Mouse (Mus musculus): ENCODE measurements at regions not wholly inside any gene's neighbourhood (a gene's known extent, or its start where the extent isn't known, plus 50 kb on each side); places are given as distances from the start of the nearest gene placed in this dataset.
"Not testable (repeated sequence)": the region's sequence is repeated elsewhere in the genome, so short reads cannot be mapped to it uniquely, and the experiment has no call there.

DNA sequence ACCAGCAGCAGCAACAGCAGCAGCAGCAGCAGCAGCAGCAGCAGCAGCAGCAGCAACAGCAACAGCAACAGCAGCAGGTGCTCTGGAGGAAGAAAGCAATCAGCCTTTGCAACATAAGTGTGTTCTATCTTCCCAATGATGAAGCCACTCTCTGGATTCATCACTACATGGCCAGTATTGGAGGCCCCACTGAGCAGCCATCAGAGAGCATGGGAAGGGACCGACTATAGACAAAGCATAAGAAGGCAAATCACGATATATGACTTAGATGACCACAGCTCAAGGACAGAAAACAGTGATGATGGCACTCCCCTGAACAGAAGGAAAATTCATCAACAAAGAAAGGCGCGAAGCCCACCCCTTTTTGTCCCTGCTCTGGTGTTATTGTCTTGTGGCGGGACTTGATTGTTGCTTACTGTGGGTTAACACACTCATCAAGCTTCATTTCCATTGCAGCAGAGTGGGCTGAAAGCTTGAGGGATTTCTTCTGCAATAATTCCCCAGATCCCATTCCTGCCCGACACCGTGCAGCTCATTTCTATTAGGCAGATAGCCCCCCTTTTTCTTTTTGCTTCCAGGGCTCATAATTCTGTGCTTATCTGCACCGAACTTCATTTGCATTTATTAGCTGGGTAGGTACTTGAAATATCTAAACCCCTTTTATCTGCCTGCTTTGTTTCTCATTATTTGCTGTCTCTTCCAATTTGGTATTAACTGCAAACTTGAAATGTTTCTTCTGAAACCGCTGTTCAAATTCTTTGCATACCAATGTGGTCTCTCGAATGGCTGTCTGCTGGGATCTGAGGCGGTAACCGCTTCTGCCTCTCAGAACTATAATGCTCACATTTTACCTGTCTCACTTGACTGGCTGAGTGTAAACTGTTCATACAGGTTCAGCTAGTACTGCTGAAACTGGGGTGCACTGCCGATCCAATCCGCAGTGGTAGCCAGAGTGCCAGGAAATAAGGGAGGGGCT, 296.5 kb downstream of the Hace1 start:
- Histone ChIP-seq H3K27ac (replicated peaks; ENCODE audit: low read depth, low read length) (no peak overlapping the region), H3K4me3 (ENCODE audit: insufficient read depth, low read depth, low read length) (no peak overlapping the region), H3K4me1 (ENCODE audit: control insufficient read depth, insufficient read depth, insufficient read length, low read length) (no peaks in the 10 kb centered on the region)

DNA sequence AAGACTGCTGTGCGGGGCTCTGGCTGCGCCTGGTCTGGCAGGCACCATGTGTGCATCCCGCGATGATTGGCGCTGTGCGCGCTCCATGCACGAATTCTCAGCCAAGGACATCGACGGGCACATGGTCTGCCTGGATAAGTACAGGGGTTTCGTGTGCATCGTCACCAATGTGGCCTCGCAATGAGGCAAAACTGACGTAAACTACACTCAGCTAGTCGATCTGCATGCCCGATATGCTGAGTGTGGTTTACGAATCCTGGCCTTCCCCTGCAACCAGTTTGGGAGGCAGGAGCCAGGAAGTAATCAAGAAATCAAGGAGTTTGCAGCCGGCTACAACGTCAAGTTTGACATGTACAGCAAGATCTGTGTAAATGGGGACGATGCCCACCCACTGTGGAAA, 297.7 kb downstream of the Hace1 start:
- not testable (repeated sequence) for H3K27ac ChIP-seq (replicated peaks; ENCODE audit: low read depth, low read length); H3K4me1 ChIP-seq (ENCODE audit: control insufficient read depth, insufficient read depth, insufficient read length, low read length); H3K4me3 ChIP-seq (ENCODE audit: insufficient read depth, low read depth, low read length)

DNA sequence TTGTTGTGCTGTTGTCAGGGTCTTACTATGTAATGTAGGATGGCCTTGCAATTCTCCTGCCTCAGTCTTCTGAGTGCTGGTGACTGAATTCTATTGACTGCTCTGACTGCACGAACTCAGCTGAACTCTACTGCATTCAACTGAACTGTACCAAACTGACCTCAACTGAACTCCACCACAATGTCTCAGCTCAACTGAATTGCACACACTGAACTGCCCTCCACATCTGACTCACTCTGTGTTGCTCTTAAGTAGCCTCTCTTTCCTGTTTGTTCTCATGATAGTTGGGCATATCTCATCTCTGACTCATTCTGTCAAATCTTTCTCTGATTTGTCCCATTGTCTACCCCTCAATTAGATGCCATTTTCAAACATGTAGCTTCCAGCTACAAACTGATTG, 306.1 kb downstream of the Hace1 start:
- no peaks in the 10 kb centered on the region for H3K4me1 ChIP-seq (ENCODE audit: control insufficient read depth, insufficient read depth, insufficient read length, low read length)
- no peak overlapping the region for H3K27ac ChIP-seq (replicated peaks; ENCODE audit: low read depth, low read length)
- no peak overlapping the region for H3K4me3 ChIP-seq (ENCODE audit: insufficient read depth, low read depth, low read length)

DNA sequence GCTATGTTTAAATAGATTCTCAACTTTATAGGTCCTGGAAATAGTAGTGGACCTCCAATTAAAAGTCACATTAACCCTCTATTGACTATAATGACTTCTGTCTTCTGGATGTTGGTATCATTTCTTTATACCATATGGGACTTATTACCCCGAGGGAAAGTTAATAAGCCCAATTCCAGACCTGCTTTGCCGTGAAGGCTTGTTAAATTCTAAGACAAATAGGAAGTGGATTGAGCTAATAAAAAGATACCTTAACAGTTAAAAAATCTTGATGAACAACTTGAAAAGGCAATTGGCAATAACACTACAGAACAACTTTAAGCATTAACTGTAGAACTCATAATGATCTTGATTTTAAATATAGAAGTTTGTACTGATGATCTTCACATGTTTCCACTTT, 309.0 kb downstream of the Hace1 start:
- no peaks in the 10 kb centered on the region for H3K4me1 ChIP-seq (ENCODE audit: control insufficient read depth, insufficient read depth, insufficient read length, low read length)

DNA sequence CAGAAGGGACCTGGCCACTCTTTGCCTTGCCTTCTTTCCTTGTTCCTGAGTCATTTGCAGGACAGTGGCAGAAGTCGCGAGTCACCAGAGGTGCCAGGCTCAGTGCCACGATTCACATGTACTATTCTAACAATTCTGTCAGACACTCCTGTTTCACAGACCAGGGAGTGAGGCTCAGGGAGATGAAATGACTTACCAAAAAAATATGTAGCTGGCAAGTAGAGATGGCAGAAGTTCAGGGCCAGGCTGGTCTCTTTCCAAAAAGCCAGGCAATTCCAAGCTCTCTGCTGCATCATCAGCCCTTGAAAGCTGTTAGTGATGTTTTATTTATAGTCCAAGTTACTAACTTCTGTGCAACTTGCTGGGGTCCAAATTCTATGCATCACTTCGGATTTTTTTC, 311.2 kb downstream of the Hace1 start:
- Histone ChIP-seq H3K4me3 (ENCODE audit: insufficient read depth, low read depth, low read length) (no peak overlapping the region), H3K27ac (replicated peaks; ENCODE audit: low read depth, low read length) (0 out of 2 replicates have a peak overlapping the region, but pooled peaks have one; percentile 52), H3K4me1 (ENCODE audit: control insufficient read depth, insufficient read depth, insufficient read length, low read length) (no peaks in the 10 kb centered on the region)

More for the DNA sequence above, 309.0 kb downstream of the Hace1 start:
- Histone ChIP-seq H3K4me3 (ENCODE audit: insufficient read depth, low read depth, low read length) (no peak overlapping the region), H3K27ac (replicated peaks; ENCODE audit: low read depth, low read length) (no peak overlapping the region)

DNA sequence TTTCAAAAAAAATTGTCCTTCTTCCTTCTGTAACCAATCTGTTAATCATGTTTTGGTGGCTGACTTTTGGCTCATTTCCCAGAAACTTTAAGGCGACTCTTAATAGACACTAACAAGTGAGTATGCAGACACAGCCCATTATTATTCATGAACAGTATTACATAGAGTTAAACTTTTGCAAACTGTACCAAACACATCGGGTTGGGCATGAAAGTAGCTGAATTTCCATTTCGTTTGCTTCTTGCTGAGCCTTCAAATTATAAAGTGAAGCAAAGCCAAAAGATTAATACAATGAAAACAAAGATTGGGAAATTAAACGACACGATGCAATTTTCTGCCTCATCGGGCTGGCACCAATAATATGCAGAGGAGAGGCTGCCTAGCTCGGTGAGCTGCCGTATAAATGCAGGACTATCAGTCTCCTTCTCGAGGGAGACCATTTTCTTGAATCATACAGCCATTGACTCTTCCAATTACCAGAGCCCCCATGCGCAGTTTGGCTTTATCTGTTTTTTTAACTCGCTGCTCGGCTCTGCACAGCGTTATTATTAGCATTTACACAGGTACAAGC, 311.8 kb downstream of the Hace1 start:
- Histone ChIP-seq H3K27ac (replicated peaks; ENCODE audit: low read depth, low read length) (no peak overlapping the region), H3K4me3 (ENCODE audit: insufficient read depth, low read depth, low read length) (no peak overlapping the region), H3K4me1 (ENCODE audit: control insufficient read depth, insufficient read depth, insufficient read length, low read length) (no peaks in the 10 kb centered on the region)

DNA sequence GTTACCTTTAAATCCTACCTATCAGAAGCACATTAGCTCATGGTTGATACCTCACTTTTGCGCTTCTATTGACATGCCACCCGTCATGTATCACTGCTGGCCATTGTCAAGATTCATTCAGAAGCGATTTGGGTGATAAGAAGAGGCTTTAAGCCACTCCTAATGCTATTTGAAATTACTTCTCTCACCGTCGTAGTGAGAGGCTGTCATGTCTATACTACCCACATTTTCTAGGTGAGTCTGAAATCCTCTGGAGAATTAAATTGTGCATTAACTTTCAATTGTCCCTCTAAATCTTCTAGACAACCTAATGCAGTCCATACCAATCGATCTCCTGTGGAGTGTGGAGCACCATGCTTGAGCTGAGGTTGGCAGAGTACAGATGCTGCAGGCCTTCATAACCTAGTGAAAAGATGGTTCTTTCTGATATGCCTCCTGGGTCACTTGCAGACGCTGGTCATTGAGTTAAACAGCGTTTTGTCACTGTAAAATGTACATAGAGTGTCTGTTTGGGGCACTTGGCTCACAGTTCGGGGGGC, 312.5 kb downstream of the Hace1 start:
- H3K27ac ChIP-seq (replicated peaks; ENCODE audit: low read depth, low read length), result no peak overlapping the region
- no peaks in the 10 kb centered on the region for H3K4me1 ChIP-seq (ENCODE audit: control insufficient read depth, insufficient read depth, insufficient read length, low read length)
- H3K4me3 ChIP-seq (ENCODE audit: insufficient read depth, low read depth, low read length), result no peak overlapping the region

DNA sequence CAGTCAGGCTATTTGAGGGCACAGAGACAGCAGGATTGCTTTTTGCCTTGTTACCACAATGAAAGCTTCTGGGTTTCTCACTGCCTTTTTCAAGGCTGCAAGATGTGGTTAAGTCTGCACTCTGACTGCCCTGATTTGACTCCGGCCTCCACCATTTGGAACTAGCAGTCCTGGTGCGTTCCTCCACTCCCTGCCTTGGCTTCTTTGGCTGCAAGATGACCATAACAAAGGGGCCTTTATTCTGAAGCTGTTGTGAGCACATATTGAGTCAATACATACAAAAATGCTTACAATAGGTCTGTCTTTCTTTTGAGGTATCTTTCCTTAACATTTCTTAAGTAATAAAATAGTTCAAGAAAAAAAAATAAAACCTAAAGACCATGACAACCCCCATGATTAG, 314.8 kb downstream of the Hace1 start:
- no peak overlapping the region for H3K4me3 ChIP-seq (ENCODE audit: insufficient read depth, low read depth, low read length)
- no peaks in the 10 kb centered on the region for H3K4me1 ChIP-seq (ENCODE audit: control insufficient read depth, insufficient read depth, insufficient read length, low read length)
- no peak overlapping the region for H3K27ac ChIP-seq (replicated peaks; ENCODE audit: low read depth, low read length)

DNA sequence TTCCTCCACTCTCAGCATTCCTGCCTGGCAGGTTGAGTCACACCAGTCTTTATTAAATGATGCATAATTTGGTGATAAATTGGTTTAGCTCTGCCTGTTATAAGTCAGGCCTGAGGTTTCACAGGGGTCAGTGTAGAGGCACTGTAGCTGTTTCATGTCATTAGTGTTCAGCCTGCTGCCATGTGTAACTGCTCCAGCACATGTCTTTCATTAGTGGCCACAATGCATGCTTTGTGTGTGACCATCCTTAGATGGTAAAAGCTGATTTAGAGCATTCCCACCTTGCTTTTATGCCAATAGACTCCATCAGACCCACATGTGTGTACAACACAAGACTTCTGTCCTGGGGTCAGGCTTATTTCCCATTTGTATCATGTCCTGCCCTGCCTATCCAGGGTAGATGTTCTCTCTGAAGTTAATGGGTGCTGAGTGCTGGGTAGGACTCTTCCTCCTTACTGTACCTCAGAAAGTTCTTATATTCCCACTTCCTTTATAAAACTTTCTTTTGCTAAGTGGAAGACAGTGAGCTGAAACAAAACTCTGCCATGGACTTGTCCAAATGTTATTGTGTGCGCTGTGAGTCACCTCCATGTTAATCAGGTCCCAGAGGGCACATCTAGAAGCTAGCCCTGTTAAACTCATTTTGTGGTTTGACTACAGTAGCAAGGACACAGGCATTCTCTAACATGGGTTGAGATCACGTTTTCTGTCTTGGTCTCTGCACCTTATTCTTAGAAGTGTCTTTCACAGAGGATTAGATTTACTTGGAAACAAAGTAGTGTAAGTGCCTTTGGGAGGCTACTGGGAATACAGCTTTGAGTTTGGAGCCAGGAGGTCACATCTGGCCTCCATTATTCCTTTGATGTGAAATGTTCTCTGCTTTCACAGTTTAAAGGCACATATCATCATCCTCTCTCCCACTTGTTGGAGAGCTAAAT, 316.5 kb downstream of the Hace1 start:
- H3K27ac ChIP-seq (replicated peaks; ENCODE audit: low read depth, low read length), result no peak overlapping the region
- no peaks in the 10 kb centered on the region for H3K4me1 ChIP-seq (ENCODE audit: control insufficient read depth, insufficient read depth, insufficient read length, low read length)
- no peak overlapping the region for H3K4me3 ChIP-seq (ENCODE audit: insufficient read depth, low read depth, low read length)

DNA sequence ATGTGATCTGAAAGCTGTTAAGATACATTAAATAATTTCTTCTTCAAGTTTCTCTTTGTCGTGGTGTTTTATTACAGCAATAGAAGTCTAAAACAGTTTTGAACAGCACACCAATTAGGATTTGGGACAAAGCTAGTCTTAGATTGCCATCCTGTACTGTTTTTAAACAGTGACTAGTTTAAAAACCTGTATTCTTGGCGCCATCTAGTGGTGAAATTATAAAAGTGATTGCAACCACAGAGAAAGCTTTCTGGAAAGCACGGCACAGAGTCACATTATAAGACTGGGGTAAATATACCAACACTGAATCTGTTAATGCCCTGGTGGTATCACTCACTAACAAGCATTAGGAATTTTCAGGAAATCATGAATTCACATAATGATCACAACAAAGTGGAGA, 339.3 kb downstream of the Hace1 start:
- no peak overlapping the region for H3K4me3 ChIP-seq (ENCODE audit: insufficient read depth, low read depth, low read length)
- H3K27ac ChIP-seq (replicated peaks; ENCODE audit: low read depth, low read length), result no peak overlapping the region
- H3K4me1 ChIP-seq (ENCODE audit: control insufficient read depth, insufficient read depth, insufficient read length, low read length), result no peaks in the 10 kb centered on the region

DNA sequence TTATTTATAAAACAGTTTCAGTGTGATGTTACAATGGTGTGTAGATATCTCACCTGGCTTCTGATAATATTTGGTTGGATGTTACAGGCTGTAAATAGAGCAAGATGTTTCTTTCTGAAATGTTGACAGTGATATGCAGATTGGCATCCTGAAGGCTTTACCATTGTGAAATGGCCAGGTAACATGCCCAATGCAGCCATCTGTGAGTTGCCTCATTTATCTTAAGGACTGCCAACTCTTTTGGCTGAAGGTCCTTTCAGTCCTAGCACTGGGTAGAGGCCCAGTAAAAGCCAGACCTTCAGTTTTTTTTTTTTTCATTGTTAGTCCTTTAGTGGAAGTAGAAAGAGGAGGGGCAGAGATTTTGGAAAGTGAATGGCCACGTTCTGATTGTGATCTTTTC, 348.1 kb downstream of the Hace1 start:
- no peak overlapping the region for H3K4me3 ChIP-seq (ENCODE audit: insufficient read depth, low read depth, low read length)
- no peak overlapping the region for H3K27ac ChIP-seq (replicated peaks; ENCODE audit: low read depth, low read length)
- H3K4me1 ChIP-seq (ENCODE audit: control insufficient read depth, insufficient read depth, insufficient read length, low read length), result no peaks in the 10 kb centered on the region

DNA sequence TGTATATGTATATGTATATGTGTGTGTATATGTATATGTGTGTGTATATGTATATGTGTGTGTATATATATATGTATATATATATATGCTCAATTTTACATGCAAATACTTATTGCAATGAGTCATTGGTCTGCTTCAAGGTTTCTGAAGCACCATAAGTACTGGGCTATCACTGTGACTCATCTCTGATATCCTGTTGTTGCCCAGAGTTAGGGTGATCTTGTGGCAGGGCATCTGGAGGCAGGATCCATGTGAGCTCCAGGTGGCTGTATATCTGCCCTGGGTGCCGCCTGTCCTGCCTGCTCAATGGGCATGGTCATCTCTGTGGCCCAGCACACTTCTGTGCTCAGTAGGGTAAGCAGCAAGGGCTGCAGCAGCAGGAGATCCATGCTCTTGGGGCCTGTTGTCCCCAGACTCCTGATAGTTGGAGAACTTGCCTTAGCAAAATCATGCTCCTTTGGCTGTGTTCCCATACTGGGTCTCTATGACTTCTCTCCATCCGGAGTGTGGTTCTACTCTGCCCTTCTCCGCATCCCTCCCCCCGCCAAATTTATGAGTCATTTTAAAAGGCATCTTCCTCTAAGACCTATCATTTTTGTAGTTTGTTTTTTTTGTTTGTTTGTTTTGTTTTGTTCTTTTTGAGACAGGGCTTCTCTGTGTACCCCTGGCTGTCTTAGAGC, 356.1 kb downstream of the Hace1 start:
- Histone ChIP-seq H3K4me1 (ENCODE audit: control insufficient read depth, insufficient read depth, insufficient read length, low read length) (no peaks in the 10 kb centered on the region), H3K4me3 (ENCODE audit: insufficient read depth, low read depth, low read length) (no peak overlapping the region), H3K27ac (replicated peaks; ENCODE audit: low read depth, low read length) (no peak overlapping the region)

DNA sequence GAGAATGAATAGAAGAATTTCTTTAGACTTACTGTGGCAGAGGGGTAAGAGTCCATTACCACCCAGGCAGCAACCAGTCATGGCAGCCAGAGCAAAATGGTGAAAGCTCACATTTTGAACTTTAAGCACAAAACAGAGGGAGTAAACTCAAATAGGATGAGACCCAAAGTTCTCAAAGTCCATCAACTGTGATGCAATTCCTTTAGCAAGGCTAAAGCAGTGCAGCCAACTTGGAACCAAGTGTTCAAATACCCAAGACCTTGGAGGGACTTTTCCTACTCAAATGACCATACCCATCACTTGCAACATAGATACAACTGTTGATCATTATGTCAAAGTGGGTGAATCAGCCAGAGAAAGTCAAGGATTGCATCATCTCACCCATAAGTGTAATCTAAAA, 380.1 kb downstream of the Hace1 start:
- Histone ChIP-seq H3K4me3 (ENCODE audit: insufficient read depth, low read depth, low read length) (no peak overlapping the region), H3K27ac (replicated peaks; ENCODE audit: low read depth, low read length) (no peak overlapping the region), H3K4me1 (ENCODE audit: control insufficient read depth, insufficient read depth, insufficient read length, low read length) (no peaks in the 10 kb centered on the region)

DNA sequence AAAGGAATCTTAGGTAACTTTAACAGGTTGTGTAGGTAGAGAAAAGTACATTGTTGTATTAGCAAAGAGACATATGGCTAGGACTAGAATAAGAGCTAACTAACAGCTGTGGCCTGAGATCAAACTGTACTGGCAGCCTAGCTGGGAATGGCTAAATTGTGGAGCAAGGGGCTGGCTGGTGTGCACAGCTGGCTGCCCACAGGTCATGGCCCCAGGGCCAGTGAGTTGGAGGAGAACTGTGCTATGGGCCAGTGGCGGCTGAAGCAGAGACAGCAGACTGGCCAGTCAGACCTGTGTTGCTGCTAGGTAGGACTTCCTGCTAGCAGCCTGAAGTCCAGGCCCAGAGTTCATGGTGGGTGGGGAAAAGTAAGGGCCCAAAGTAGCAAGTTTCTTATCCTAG, 394.6 kb downstream of the Hace1 start:
- no peak overlapping the region for H3K4me3 ChIP-seq (ENCODE audit: insufficient read depth, low read depth, low read length)
- H3K4me1 ChIP-seq (ENCODE audit: control insufficient read depth, insufficient read depth, insufficient read length, low read length), result no peaks in the 10 kb centered on the region
- no peak overlapping the region for H3K27ac ChIP-seq (replicated peaks; ENCODE audit: low read depth, low read length)

Measured in brown adipose tissue, adult 24 weeks (tissue).